Mouse (Mus musculus): Measurements from ENCODE around the gene Cfap70. TPM values are rescaled to one million over a fixed set of nuclear protein-coding genes. Genes with fewer than 3 reads are reported as not detected.

The Cfap70 gene
- polyA plus RNA-seq, 1 experiment from 2014 or later: not detected

GRCm38 (mm10) chr14:20345885-20346284 lies 106.1 kb downstream of the Cfap70 start:
- Histone ChIP-seq H3K27ac (ENCODE audit: low read depth, low read length) (no peak overlapping the region), H3K9me3 (replicated peaks; ENCODE audit: control insufficient read depth, low read length) (no peaks in the 10 kb centered on the region), H3K4me2 (no peak overlapping the region), H3K36me3 (ENCODE audit: control insufficient read depth, insufficient read depth, low read length) (peaks cover 5% of the 10 kb centered on the region; the same call in 1 of the 2 replicates), H3K4me1 (ENCODE audit: control insufficient read depth, insufficient read depth, low read length) (peaks cover 11% of the 10 kb centered on the region), H3K27me3 (ENCODE audit: control insufficient read depth, insufficient read depth, low read length) (no peaks in the 10 kb centered on the region), H3K4me3 (ENCODE audit: low read depth, low read length) (no peak overlapping the region), H3K9ac (ENCODE audit: low read depth, low read length) (no peak overlapping the region)
- no peak for ATAC-seq (replicated peaks; ENCODE audit: insufficient number of reproducible peaks, low FRiP score, low TSS enrichment)
- WGBS (ENCODE audit: insufficient replicate concordance): 92% methylated on average over 9 of the region's 9 CpGs

Other genes starting within 250 kb of the Cfap70 start
- not detected in 2 replicates for gene Kcnk16, start 183.0 kb downstream of the Cfap70 start, polyA plus RNA-seq (2014; fragmentation: Nextera tagmentation; extraction: Ambion mirVana)
- gene Nudt13, start 157.5 kb downstream of the Cfap70 start, polyA plus RNA-seq (2014; fragmentation: Nextera tagmentation; extraction: Ambion mirVana): 9.0 and 9.8 TPM in 2 replicates
- gene Ecd, start 104.1 kb downstream of the Cfap70 start, polyA plus RNA-seq (2014; fragmentation: Nextera tagmentation; extraction: Ambion mirVana): 39.6 and 43.7 TPM in 2 replicates
- 27.5 and 33.2 TPM in 2 replicates for gene Fam149b, start 104.1 kb downstream of the Cfap70 start, polyA plus RNA-seq (2014; fragmentation: Nextera tagmentation; extraction: Ambion mirVana)
- gene Dnajc9, start 63.3 kb downstream of the Cfap70 start, polyA plus RNA-seq (2014; fragmentation: Nextera tagmentation; extraction: Ambion mirVana): 76.4 and 104 TPM in 2 replicates
- 93.3 and 97.9 TPM in 2 replicates for gene Mrps16, start 58.6 kb downstream of the Cfap70 start, polyA plus RNA-seq (2014; fragmentation: Nextera tagmentation; extraction: Ambion mirVana)
- 38.1 and 42.5 TPM in 2 replicates for gene Anxa7, start 27.9 kb upstream of the Cfap70 start, polyA plus RNA-seq (2014; fragmentation: Nextera tagmentation; extraction: Ambion mirVana)
- 0.62 and 1.1 TPM in 2 replicates for gene Mss51, start 44.7 kb upstream of the Cfap70 start, polyA plus RNA-seq (2014; fragmentation: Nextera tagmentation; extraction: Ambion mirVana)
- gene Ppp3cb, start 94.3 kb upstream of the Cfap70 start, polyA plus RNA-seq (2014; fragmentation: Nextera tagmentation; extraction: Ambion mirVana): 43.1 and 46.8 TPM in 2 replicates
- gene Usp54, start 188.8 kb upstream of the Cfap70 start, polyA plus RNA-seq (2014; fragmentation: Nextera tagmentation; extraction: Ambion mirVana): 5.4 and 7.2 TPM in 2 replicates
- 23.6 and 28.0 TPM in 2 replicates for gene Myoz1, start 204.3 kb upstream of the Cfap70 start, polyA plus RNA-seq (2014; fragmentation: Nextera tagmentation; extraction: Ambion mirVana)
- gene Synpo2l, start 216.1 kb upstream of the Cfap70 start, polyA plus RNA-seq (2014; fragmentation: Nextera tagmentation; extraction: Ambion mirVana): 106 and 127 TPM in 2 replicates
- gene Sec24c, start 222.1 kb upstream of the Cfap70 start, polyA plus RNA-seq (2014; fragmentation: Nextera tagmentation; extraction: Ambion mirVana): 78.1 and 84.6 TPM in 2 replicates
- gene Fut11, start 242.7 kb upstream of the Cfap70 start, polyA plus RNA-seq (2014; fragmentation: Nextera tagmentation; extraction: Ambion mirVana): 13.4 and 18.8 TPM in 2 replicates

Data from heart, embryonic 11.5 days (tissue).